Mouse (Mus musculus): ENCODE results near the gene Ubald2.
"Not testable (repeated sequence)": the region's sequence is repeated elsewhere in the genome, so short reads cannot be mapped to it uniquely, and the experiment has no call there.

Ubald2 gene

GRCm38 (mm10) chr11:116433356-116434286 is at the start of gene Ubald2:
Ubald2 (plus strand) TSS chr11:116434094.
- peak; percentile 99 for DNase-seq (ENCODE audit: extremely low read depth, low read depth, low spot score)

- DNase-seq (ENCODE audit: extremely low read depth, low read depth, low spot score): no peak
Measured at GRCm38 (mm10) chr11:116384171-116384570, 49.7 kb upstream of the Ubald2 start.

- DNase-seq (ENCODE audit: extremely low read depth, low read depth, low spot score): no peak
Measured at GRCm38 (mm10) chr11:116385999-116386398, 47.9 kb upstream of the Ubald2 start.

- no peak for DNase-seq (ENCODE audit: extremely low read depth, low read depth, low spot score)
Measured at GRCm38 (mm10) chr11:116387086-116388071, 46.5 kb upstream of the Ubald2 start.

- peak; percentile 55 for DNase-seq (ENCODE audit: extremely low read depth, low read depth, low spot score)
Measured at GRCm38 (mm10) chr11:116388841-116389480, 44.9 kb upstream of the Ubald2 start.

- peak; percentile 3 for DNase-seq (ENCODE audit: extremely low read depth, low read depth, low spot score)
Measured at GRCm38 (mm10) chr11:116394769-116395168, 39.1 kb upstream of the Ubald2 start.

GRCm38 (mm10) chr11:116396276-116396933 is 37.5 kb upstream of the Ubald2 start:
- DNase-seq (ENCODE audit: extremely low read depth, low read depth, low spot score): no peak

- no peak for DNase-seq (ENCODE audit: extremely low read depth, low read depth, low spot score)
Measured at GRCm38 (mm10) chr11:116396934-116397330, 37.0 kb upstream of the Ubald2 start.

GRCm38 (mm10) chr11:116397517-116398347 is 36.2 kb upstream of the Ubald2 start:
- no peak for DNase-seq (ENCODE audit: extremely low read depth, low read depth, low spot score)

- DNase-seq (ENCODE audit: extremely low read depth, low read depth, low spot score): no peak
Measured at GRCm38 (mm10) chr11:116398348-116398677, 35.6 kb upstream of the Ubald2 start.

GRCm38 (mm10) chr11:116400560-116400959 is 33.3 kb upstream of the Ubald2 start:
- DNase-seq (ENCODE audit: extremely low read depth, low read depth, low spot score): no peak

- no peak for DNase-seq (ENCODE audit: extremely low read depth, low read depth, low spot score)
Measured at GRCm38 (mm10) chr11:116405601-116406000, 28.3 kb upstream of the Ubald2 start.

GRCm38 (mm10) chr11:116406231-116406728 is 27.6 kb upstream of the Ubald2 start:
- no peak for DNase-seq (ENCODE audit: extremely low read depth, low read depth, low spot score)

GRCm38 (mm10) chr11:116409008-116409407 is 24.9 kb upstream of the Ubald2 start:
- no peak for DNase-seq (ENCODE audit: extremely low read depth, low read depth, low spot score)

- not testable (repeated sequence) for DNase-seq (ENCODE audit: extremely low read depth, low read depth, low spot score)
Measured at GRCm38 (mm10) chr11:116410415-116410814, 23.5 kb upstream of the Ubald2 start.

GRCm38 (mm10) chr11:116411582-116411981 is 22.3 kb upstream of the Ubald2 start:
- DNase-seq (ENCODE audit: extremely low read depth, low read depth, low spot score): no peak

GRCm38 (mm10) chr11:116412028-116412827 is 21.7 kb upstream of the Ubald2 start:
- DNase-seq (ENCODE audit: extremely low read depth, low read depth, low spot score): no peak

- no peak for DNase-seq (ENCODE audit: extremely low read depth, low read depth, low spot score)
Measured at GRCm38 (mm10) chr11:116412904-116413630, 20.8 kb upstream of the Ubald2 start, which contains the start of gene Rnf157. Rnf157 (minus strand) TSS chr11:116413032.
